Mouse (Mus musculus) colon, adult 2 months (tissue): ENCODE data around the gene Zp3. TPM values are rescaled to one million over a fixed set of nuclear protein-coding genes. Genes with fewer than 3 reads are reported as not detected.

Source experiments
- polyA plus RNA-seq: library from polyadenylated mRNA; depleted of rRNA; stranded (reverse); fragments of >200 nt; gene quantifications from 2 replicates; pipeline ENCODE4 v1.2.3, GENCODE M21; 2012; rRNA removed

Gene Zp3
- not detected in 2 replicates for polyA plus RNA-seq

DNA sequence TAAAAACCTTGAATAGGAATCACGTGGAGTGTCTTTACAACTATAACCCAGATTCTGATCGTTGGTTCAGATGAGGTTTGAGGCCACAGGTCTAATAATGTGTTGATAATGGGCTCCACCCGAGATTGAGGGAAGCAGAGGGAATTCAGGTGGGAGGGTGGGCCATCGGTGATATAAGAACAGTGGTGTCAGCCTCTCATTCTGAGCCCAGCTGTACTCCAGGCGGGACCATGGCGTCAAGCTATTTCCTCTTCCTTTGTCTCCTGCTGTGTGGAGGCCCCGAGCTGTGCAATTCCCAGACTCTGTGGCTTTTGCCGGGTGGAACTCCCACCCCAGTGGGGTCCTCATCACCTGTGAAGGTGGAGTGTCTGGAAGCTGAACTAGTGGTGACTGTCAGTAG is at the start of gene Zp3:
TSS of gene Zp3 (plus strand) at position 196 of the 400 bp plus-strand sequence.

DNA sequence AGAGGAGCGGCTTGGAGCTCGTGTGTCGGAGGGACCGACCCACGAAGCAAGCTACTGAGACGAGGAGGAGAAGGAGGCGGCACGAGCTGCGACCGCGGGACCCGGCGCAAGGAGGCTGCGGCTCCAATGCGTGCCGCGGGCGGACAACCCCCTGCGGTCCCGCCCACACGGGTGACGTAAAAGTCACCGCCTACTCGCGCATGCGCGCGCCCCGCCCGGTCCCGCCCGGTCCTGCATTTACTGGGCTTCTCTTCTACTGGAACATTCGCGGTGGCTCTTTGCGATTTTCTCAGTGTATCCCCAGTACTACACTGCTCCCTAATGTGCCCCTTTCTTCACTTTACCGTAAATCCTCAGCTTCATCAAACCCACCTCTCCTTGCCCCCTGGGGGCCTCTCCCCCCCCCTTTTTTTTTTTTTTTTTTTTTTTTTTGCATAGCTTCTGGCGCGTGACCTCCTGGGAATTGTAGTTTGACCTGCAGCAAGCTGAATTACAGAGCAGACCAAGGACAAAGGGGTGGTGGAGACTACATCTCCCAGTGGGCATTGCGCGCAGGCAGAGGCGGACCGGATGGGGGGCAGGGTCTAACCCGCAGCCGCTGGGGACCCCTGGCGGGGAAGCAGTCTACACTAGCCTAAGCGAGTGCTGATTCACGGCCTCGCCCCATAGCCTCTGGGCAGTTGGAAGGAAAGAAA is 45.3 kb upstream of the Zp3 start, which contains the start of gene Ywhag:
TSS of gene Ywhag (minus strand) at position 136 of the 695 bp plus-strand sequence.

DNA sequence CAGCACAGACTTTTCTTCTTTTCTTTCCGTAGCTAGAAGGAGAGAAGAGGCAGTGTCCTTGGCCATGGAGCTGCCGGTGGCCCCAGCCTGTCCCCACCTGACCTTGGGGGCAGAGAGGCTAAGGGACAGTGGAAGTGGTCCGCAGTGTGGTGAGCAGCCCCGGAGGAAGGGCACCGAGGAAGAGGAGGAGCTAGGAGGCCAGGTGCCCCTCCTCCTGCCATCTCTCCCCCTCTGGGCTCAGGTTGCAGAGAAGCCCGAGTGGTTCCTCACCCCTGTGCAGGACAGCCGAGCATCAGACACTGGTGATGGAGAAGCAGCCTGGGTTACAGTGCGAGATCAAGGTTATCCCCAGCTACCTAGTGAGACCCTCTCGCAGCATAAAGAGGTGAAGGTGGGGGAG is 5.5 kb upstream of the Zp3 start, which contains the start of gene Ssc4d:
TSS of gene Ssc4d (minus strand) at position 167 of the 400 bp plus-strand sequence.

DNA sequence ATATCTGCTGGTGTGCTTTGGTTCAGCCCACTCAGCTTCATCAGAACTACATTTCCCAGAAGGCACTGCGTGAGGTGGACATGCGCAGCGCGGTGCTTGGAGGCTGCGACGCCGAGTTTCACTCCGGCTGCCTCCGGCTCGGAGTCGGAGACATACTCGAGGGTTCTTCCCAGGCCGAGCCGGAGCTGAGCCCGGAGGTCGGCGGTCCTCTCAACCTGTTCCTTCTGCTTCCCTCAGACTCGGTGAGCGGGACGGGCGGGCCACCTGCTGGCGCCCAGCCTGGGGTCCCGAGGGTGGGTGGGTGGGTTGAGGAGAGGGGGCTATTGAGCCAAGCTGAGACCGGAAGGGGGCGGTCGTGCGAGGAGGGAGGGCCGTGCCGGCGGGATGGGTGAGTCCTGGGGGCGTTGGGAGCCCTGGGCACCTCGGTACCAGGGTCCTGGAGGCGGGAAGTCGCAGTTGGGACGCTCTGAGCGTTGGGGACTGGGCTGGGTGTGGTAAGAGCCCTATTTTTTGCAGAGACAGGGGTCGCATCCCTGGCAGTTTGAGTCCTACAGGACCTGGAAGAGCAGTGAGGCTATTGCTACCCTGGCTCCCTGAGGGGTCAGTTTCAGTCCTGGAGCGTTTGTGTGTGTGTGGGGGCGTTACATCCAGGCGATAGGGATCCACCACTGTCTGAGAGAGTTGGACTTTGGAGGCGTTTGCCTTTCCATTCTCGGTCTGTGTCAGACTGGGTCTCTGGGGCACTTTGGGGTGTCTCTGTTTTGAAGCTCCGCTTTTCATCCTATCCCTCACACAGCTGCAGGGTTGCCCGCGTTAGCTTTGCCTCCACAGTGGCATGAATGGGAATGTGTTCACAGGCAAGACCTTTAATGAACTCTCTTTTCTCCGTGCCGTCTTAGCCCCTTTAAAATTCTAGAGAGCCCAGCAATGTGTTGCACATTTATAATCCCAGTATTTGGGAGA is 15.1 kb downstream of the Zp3 start, which contains the start of gene Dtx2:
TSS of gene Dtx2 (plus strand) at position 76 of the 963 bp plus-strand sequence.

Other genes starting within 250 kb of the Zp3 start
- 45.7 and 63.6 TPM in 2 replicates for gene Tmem120a, start 235.7 kb upstream of the Zp3 start, polyA plus RNA-seq
- gene Styxl1, start 201.7 kb upstream of the Zp3 start, polyA plus RNA-seq, result 0.12 TPM in 1 of 2 replicates, not detected in the other
- gene Mdh2, start 201.6 kb upstream of the Zp3 start, polyA plus RNA-seq, result 570 and 601 TPM in 2 replicates
- gene Srrm3, start 173.2 kb upstream of the Zp3 start, polyA plus RNA-seq, result 0.80 and 0.88 TPM in 2 replicates
- gene Hspb1, start 92.2 kb upstream of the Zp3 start, polyA plus RNA-seq, result 537 and 542 TPM in 2 replicates
- gene Ywhag, start 45.5 kb upstream of the Zp3 start, polyA plus RNA-seq, result 47.6 and 51.1 TPM in 2 replicates
- gene Ssc4d, start 5.6 kb upstream of the Zp3 start, polyA plus RNA-seq, result 4.8 and 6.5 TPM in 2 replicates
- 17.9 and 19.8 TPM in 2 replicates for gene Dtx2, start 14.7 kb downstream of the Zp3 start, polyA plus RNA-seq
- 6.4 and 10.7 TPM in 2 replicates for gene Upk3b, start 58.4 kb downstream of the Zp3 start, polyA plus RNA-seq
- gene Upk3bl, start 74.4 kb downstream of the Zp3 start, polyA plus RNA-seq, result 1.2 and 1.7 TPM in 2 replicates
- gene Rasa4, start 103.8 kb downstream of the Zp3 start, polyA plus RNA-seq, result 49.2 and 51.5 TPM in 2 replicates
- 38.7 and 39.8 TPM in 2 replicates for gene Polr2j, start 136.5 kb downstream of the Zp3 start, polyA plus RNA-seq
- 25.9 and 27.6 TPM in 2 replicates for gene Lrwd1, start 156.0 kb downstream of the Zp3 start, polyA plus RNA-seq
- 17.7 and 22.7 TPM in 2 replicates for gene Alkbh4, start 156.0 kb downstream of the Zp3 start, polyA plus RNA-seq
- 52.2 and 62.3 TPM in 2 replicates for gene Orai2, start 190.6 kb downstream of the Zp3 start, polyA plus RNA-seq
- 8.7 and 13.2 TPM in 2 replicates for gene Prkrip1, start 218.9 kb downstream of the Zp3 start, polyA plus RNA-seq